9 mouse cellular contexts compared by ENCODE assay signal in genomic region chr14:120388818-120389691, GRCm38 (mm10).
DNase-seq lines count a peak whose midpoint lies in the region; ATAC-seq lines count a peak whose summit lies in the region.
"Had no signal": no experiment of that assay in that cellular context is flagged by ENCODE, and none has a peak within 500 bp of the region (broad histone marks: within the 10 kb centered on the region; RNA-seq: fewer than 3 reads in every experiment).

No protein-coding gene starts in this region.

- 5% methylated on average over 38 of the region's 38 CpGs for WGBS in heart, embryonic 11.5 days (ENCODE audit: insufficient replicate concordance)
- WGBS in forebrain, embryonic 15.5 days = 3% methylated on average over 37 of the region's 38 CpGs
- 13% methylated on average over 38 of the region's 38 CpGs for WGBS in limb, embryonic 12.5 days
- WGBS in neural tube, embryonic 13.5 days = 4% methylated on average over 38 of the region's 38 CpGs

- H3K27ac ChIP-seq in heart, embryonic 11.5 days (ENCODE audit: low read depth, low read length) = peak overlapping the region; percentile 52
- peak overlapping the region; percentile 54 for H3K27ac ChIP-seq in forebrain, embryonic 15.5 days (replicated peaks)
- H3K27ac ChIP-seq in limb, embryonic 12.5 days = peak overlapping the region; percentile 69
- H3K27ac ChIP-seq in neural tube, embryonic 13.5 days (replicated peaks) = peak overlapping the region; percentile 62; the same call in 1 of the 2 replicates

- H3K9ac ChIP-seq in heart, embryonic 11.5 days (ENCODE audit: low read depth, low read length) = peak overlapping the region; percentile 54; the same call in 1 of the 2 replicates
- H3K9ac ChIP-seq in forebrain, embryonic 15.5 days (replicated peaks) = peak overlapping the region; percentile 62
- H3K9ac ChIP-seq in limb, embryonic 12.5 days (replicated peaks) = peak overlapping the region; percentile 40; the same call in 1 of the 2 replicates
- H3K9ac ChIP-seq in neural tube, embryonic 13.5 days = peak overlapping the region; percentile 74

- H3K27me3 ChIP-seq in heart, embryonic 11.5 days (ENCODE audit: control insufficient read depth, insufficient read depth, low read length) = no peaks in the 10 kb centered on the region
- no peaks in the 10 kb centered on the region for H3K27me3 ChIP-seq in forebrain, embryonic 15.5 days
- no peaks in the 10 kb centered on the region for H3K27me3 ChIP-seq in limb, embryonic 12.5 days
- H3K27me3 ChIP-seq in neural tube, embryonic 13.5 days = no peaks in the 10 kb centered on the region
- H3K27me3 ChIP-seq: CH12.LX had no signal

- H3K4me3 ChIP-seq in heart, embryonic 11.5 days (ENCODE audit: low read depth, low read length) = 0 out of 2 replicates have a peak overlapping the region, but pooled peaks have one; percentile 14
- H3K4me3 ChIP-seq in forebrain, embryonic 15.5 days = peak overlapping the region; percentile 42
- H3K4me3 ChIP-seq in limb, embryonic 12.5 days (replicated peaks) = peak overlapping the region; percentile 23
- peak overlapping the region; percentile 36 for H3K4me3 ChIP-seq in neural tube, embryonic 13.5 days

- no peak; the same call in 1 of the 2 replicates for ATAC-seq in heart, embryonic 11.5 days (replicated peaks; ENCODE audit: insufficient number of reproducible peaks, low FRiP score, low TSS enrichment)
- peak; percentile 58 for ATAC-seq in cerebellum, adult (ENCODE audit: insufficient number of reproducible peaks, low FRiP score, low TSS enrichment)
- ATAC-seq in forebrain, embryonic 15.5 days (replicated peaks) = peak; percentile 84
- peak; percentile 57; the same call in 1 of the 2 replicates for ATAC-seq in limb, embryonic 12.5 days (ENCODE audit: insufficient number of reproducible peaks, insufficient read depth, low FRiP score, low TSS enrichment, low read depth)
- peak; percentile 76 for ATAC-seq in neural tube, embryonic 13.5 days (ENCODE audit: low read depth)
- no peak for ATAC-seq in monocyte, adult 5-6 weeks (replicated peaks; ENCODE audit: insufficient number of reproducible peaks, low FRiP score, low TSS enrichment, poor library complexity, severe bottlenecking)

- no peak for DNase-seq in heart, adult 8-10 months (ENCODE audit: low spot score)
- DNase-seq in urinary bladder, postnatal 14 days (ENCODE audit: low spot score) = no peak

- H3K9me3 ChIP-seq in heart, embryonic 11.5 days (replicated peaks; ENCODE audit: control insufficient read depth, low read length) = 0 out of 2 replicates have a peak, but pooled peaks cover 2% of the 10 kb centered on the region
- H3K9me3 ChIP-seq in forebrain, embryonic 15.5 days = no peaks in the 10 kb centered on the region
- peaks cover 9% of the 10 kb centered on the region for H3K9me3 ChIP-seq in limb, embryonic 12.5 days
- no peaks in the 10 kb centered on the region for H3K9me3 ChIP-seq in neural tube, embryonic 13.5 days

- H3K36me3 ChIP-seq in heart, embryonic 11.5 days (ENCODE audit: control insufficient read depth, insufficient read depth, low read length) = peaks cover 15% of the 10 kb centered on the region
- no peaks in the 10 kb centered on the region for H3K36me3 ChIP-seq in forebrain, embryonic 15.5 days
- peaks cover 40% of the 10 kb centered on the region for H3K36me3 ChIP-seq in limb, embryonic 12.5 days
- peaks cover 5% of the 10 kb centered on the region; the same call in 1 of the 2 replicates for H3K36me3 ChIP-seq in neural tube, embryonic 13.5 days

- H3K4me1 ChIP-seq in heart, embryonic 11.5 days (ENCODE audit: control insufficient read depth, insufficient read depth, low read length) = peaks cover 21% of the 10 kb centered on the region
- H3K4me1 ChIP-seq in forebrain, embryonic 15.5 days = peaks cover 10% of the 10 kb centered on the region
- peaks cover 11% of the 10 kb centered on the region for H3K4me1 ChIP-seq in limb, embryonic 12.5 days (replicated peaks)
- peaks cover 10% of the 10 kb centered on the region for H3K4me1 ChIP-seq in neural tube, embryonic 13.5 days (replicated peaks)

- H3K4me2 ChIP-seq in heart, embryonic 11.5 days = peak overlapping the region; percentile 52
- H3K4me2 ChIP-seq in forebrain, embryonic 15.5 days (replicated peaks) = peak overlapping the region; percentile 62
- peak overlapping the region; percentile 46 for H3K4me2 ChIP-seq in limb, embryonic 12.5 days
- H3K4me2 ChIP-seq in neural tube, embryonic 13.5 days = peak overlapping the region; percentile 63

Comparison
In these comparisons a context has a peak if more than half of its experiments do, and no peak if none do; other contexts are left out.
1. ATAC-seq: peak in cerebellum, adult (single experiment), forebrain, embryonic 15.5 days (single experiment), limb, embryonic 12.5 days (single experiment) and neural tube, embryonic 13.5 days (single experiment); none in heart, embryonic 11.5 days (single experiment) and monocyte, adult 5-6 weeks (single experiment).
2. Peak in every context shown above with its lines, with median percentiles within 50 percentile points of each other: H3K27ac ChIP-seq, H3K4me2 ChIP-seq, H3K4me3 ChIP-seq and H3K9ac ChIP-seq.